Mouse (Mus musculus) liver, embryonic 14.5 days (tissue): ENCODE measurements around the gene Ccdc88a. TPM values are rescaled to one million over a fixed set of nuclear protein-coding genes. Genes with fewer than 3 reads are reported as not detected.
A peak's percentile ranks its signal among the peaks of the same experiment; 100 is the strongest.

Experiments
- ATAC-seq: fragments of 200-750 bp; cut with Nextera tagmentation; 2 replicates; pipeline ENCODE4 v1.8.0; 2017; ENCODE audit warnings: moderate number of reproducible peaks, mild to moderate bottlenecking, moderate library complexity; ENCODE audit not compliant: insufficient read depth
- DNase-seq, 3 experiments: peaks; one replicate each; pipeline ENCODE4 v3.0.0-alpha.2; 2012 to 2013; ENCODE audit warnings: low read depth in 3 of 3, low spot score in 3 of 3
- H3K27ac ChIP-seq: fragments of 300-500 bp; sonication (generic); 2 replicates; pipeline ENCODE4 v1.5.1; 2014; ENCODE audit warnings: moderate library complexity, mild to moderate bottlenecking, control low read depth, inconsistent platforms
- H3K27me3 ChIP-seq: fragments of 300-500 bp; sonication (generic); 2 replicates; pipeline ENCODE4 v1.6.1; 2014; ENCODE audit warnings: mild to moderate bottlenecking, low read length, moderate library complexity; ENCODE audit not compliant: control insufficient read depth, insufficient read depth
- H3K36me3 ChIP-seq: fragments of 300-500 bp; sonication (generic); replicated peaks from 2 replicates; pipeline ENCODE4 v1.6.1; 2014; ENCODE audit warnings: low read depth; ENCODE audit not compliant: control insufficient read depth, insufficient read depth
- H3K4me1 ChIP-seq, 2 experiments: fragments of 200-500 bp in 1 of 2; fragments of 300-500 bp in 1 of 2; sonication (generic) in 1 of 2; replicated peaks; 2 replicates each; pipeline ENCODE4 v1.6.1; 2012 to 2014; ENCODE audit warnings: antibody characterized with exemption in 1 of 2, inconsistent platforms in 1 of 2, low read length in 1 of 2; ENCODE audit not compliant: control insufficient read depth in 2 of 2, insufficient read depth in 2 of 2
- H3K4me2 ChIP-seq: fragments of 300-500 bp; sonication (generic); 2 replicates; pipeline ENCODE4 v1.6.1; 2014; ENCODE audit warnings: low read depth, mild to moderate bottlenecking, control low read depth, moderate library complexity
- H3K4me3 ChIP-seq, 2 experiments: fragments of 200-500 bp in 1 of 2; fragments of 300-500 bp in 1 of 2; sonication (generic) in 1 of 2; 2 replicates each; pipeline ENCODE4 v1.5.1; 2012 to 2014; ENCODE audit warnings: low read depth in 2 of 2, low read length in 2 of 2, mild to moderate bottlenecking in 2 of 2, control low read depth in 1 of 2, inconsistent platforms in 1 of 2, moderate library complexity in 1 of 2; ENCODE audit not compliant: insufficient read depth in 1 of 2
- H3K9ac ChIP-seq: fragments of 300-500 bp; sonication (generic); replicated peaks from 2 replicates; pipeline ENCODE4 v1.6.1; 2014; ENCODE audit warnings: mild to moderate bottlenecking, control low read depth, moderate library complexity
- H3K9me3 ChIP-seq: fragments of 300-500 bp; sonication (generic); 2 replicates; pipeline ENCODE4 v1.6.1; 2016; ENCODE audit warnings: low read length, mixed read lengths; ENCODE audit not compliant: control insufficient read depth
- CTCF ChIP-seq: IDR thresholded peaks from 2 replicates; pipeline ENCODE4 v1.5.1; 2016; ENCODE audit warnings: antibody characterized with exemption, low read depth, control low read depth
- EP300 ChIP-seq: IDR thresholded peaks from 2 replicates; pipeline ENCODE4 v1.6.1; 2016; ENCODE audit warnings: antibody characterized with exemption, low read depth
- WGBS: fragments of 180-500 bp; shearing (Covaris S2); extraction: QIAGEN DNeasy Blood & Tissue Kit; methylation state at CpG from one replicate; pipeline ENCODE4 v1.1.7; 2014; ENCODE audit not compliant: insufficient replicate concordance; 5-methylcytosine and 5-hydroxymethylcytosine counted together
- polyA plus RNA-seq, 2 experiments: library from polyadenylated mRNA; depleted of rRNA in 1 of 2; stranded (reverse) in 1 of 2; unstranded in 1 of 2; fragments of >200 nt; fragmentation: Nextera tagmentation in 1 of 2; extraction: Ambion mirVana in 1 of 2; gene quantifications; 2 replicates each; pipeline versions ENCODE4 v1.2.1 to v1.2.3; 2012 to 2014

Gene Ccdc88a
- polyA plus RNA-seq, 2 experiments: 1.2 to 3.5 TPM

DNA sequence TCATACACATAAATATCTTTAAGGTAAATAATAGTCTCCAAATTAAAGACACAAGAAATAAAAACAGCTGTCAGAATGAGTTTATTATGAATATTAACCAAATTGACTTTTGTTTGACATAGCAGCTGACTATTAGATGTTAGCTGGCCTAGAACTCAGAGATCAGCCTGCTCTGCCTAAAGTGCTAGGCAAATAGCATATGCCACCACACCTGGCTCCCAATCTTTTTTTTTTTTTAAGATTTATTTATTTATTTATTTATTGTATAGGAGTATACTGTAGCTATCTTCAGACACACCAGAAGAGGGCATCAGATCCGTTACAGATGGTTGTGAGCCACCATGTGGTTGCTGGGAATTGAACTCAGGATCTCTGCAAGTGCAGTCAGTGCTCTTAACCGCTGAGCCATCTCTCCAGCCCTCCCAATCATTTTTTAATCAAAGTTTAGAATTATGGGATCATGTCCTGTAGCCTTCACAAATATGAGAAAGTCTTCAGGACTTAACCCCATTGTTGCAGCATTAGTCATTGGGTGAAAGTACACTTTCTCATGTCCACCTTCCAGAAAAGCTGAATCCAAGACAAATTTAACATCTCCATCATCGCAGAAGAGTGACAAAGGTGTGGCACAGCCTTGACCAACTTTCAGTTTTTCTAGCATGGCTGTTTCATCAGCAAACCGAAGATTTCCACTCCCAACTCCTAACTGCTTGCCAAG, 139.5 kb downstream of the Ccdc88a start:
- Histone ChIP-seq H3K27ac (no peak overlapping the region), H3K9ac (no peak overlapping the region), H3K27me3 (no peaks in the 10 kb centered on the region), H3K36me3 (peaks cover 2% of the 10 kb centered on the region), H3K4me3 (no peak overlapping the region), H3K4me1 (peaks cover 4 to 8% of the 10 kb centered on the region in 2 experiments), H3K9me3 (no peaks in the 10 kb centered on the region), H3K4me2 (no peak overlapping the region; the same call in 1 of the 2 replicates)
- ATAC-seq: no peak
- no peak for DNase-seq
- TF ChIP-seq EP300: no peak
- TF ChIP-seq CTCF: no peak
- 78% methylated on average over 4 of the region's 4 CpGs for WGBS

DNA sequence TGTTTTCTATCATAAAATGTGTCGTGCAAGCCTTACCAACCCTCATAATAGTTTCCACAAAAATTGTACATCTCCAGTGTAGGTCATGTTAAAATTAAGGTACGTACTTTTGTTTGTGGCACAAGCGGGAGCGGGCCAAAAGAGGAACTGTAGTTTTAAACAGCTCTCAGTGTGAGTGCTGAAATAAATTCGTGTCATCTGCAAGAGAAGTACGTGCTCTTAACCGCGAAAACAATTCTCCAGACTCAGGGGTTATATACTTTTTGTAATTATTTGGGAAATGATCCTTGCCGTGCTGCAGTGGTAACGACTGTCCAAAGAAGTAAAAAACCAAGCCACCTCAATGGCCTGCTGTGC, 140.8 kb downstream of the Ccdc88a start:
- peak; percentile 9; the same call in 1 of the 2 replicates for ATAC-seq

GRCm38 (mm10) chr11:29514682-29515412, 141.4 kb downstream of the Ccdc88a start, which contains the start of gene Prorsd1:
Gene Prorsd1, minus strand, starts transcription at chr11:29515033.
- peak within 1 kb of the TSS; percentile 86 for H3K9ac ChIP-seq
- peaks cover 4 to 8% of the 10 kb centered on the region in 2 experiments for H3K4me1 ChIP-seq
- no peaks in the 10 kb centered on the region for H3K9me3 ChIP-seq
- H3K4me2 ChIP-seq: peak within 1 kb of the TSS; percentile 84
- 2% methylated on average over 40 of the region's 40 CpGs for WGBS
- H3K4me3 ChIP-seq: peak within 1 kb of the TSS; percentile 81 to 84
- DNase-seq (peak; percentile 86 to 90 (median 88)), ATAC-seq (peak; percentile 100)
- H3K27ac ChIP-seq: peak within 1 kb of the TSS; percentile 76
- H3K27me3 ChIP-seq: no peaks in the 10 kb centered on the region
- no peak for TF ChIP-seq CTCF
- TF ChIP-seq EP300: 0 out of 2 replicates have a peak, but pooled peaks have one; percentile 9
- peaks cover 2% of the 10 kb centered on the region for H3K36me3 ChIP-seq

More for the DNA sequence above, 140.8 kb downstream of the Ccdc88a start:
- DNase-seq: no peak
- no peaks in the 10 kb centered on the region for H3K9me3 ChIP-seq
- peak overlapping the region; percentile 86 for H3K9ac ChIP-seq
- 6% methylated on average over 10 of the region's 10 CpGs for WGBS
- no peaks in the 10 kb centered on the region for H3K27me3 ChIP-seq
- peak overlapping the region; percentile 84 for H3K4me2 ChIP-seq
- H3K4me3 ChIP-seq: peak overlapping the region; percentile 81 to 84
- TF ChIP-seq CTCF: no peak
- TF ChIP-seq EP300: no peak
- H3K27ac ChIP-seq: peak overlapping the region; percentile 76
- H3K36me3 ChIP-seq: peaks cover 2% of the 10 kb centered on the region
- H3K4me1 ChIP-seq: peaks cover 4 to 8% of the 10 kb centered on the region in 2 experiments

- WGBS: 1% methylated on average over 47 of the region's 47 CpGs
- no peaks in the 10 kb centered on the region for H3K9me3 ChIP-seq
- peak; percentile 63 to 76 (median 68) for DNase-seq
- peak; percentile 95 for ATAC-seq
- H3K4me1 ChIP-seq: peaks cover 4 to 6% of the 10 kb centered on the region in 2 experiments
- no peaks in the 10 kb centered on the region for H3K27me3 ChIP-seq
- H3K36me3 ChIP-seq: peaks cover 10% of the 10 kb centered on the region
- peak within 1 kb of the TSS; percentile 91 for H3K9ac ChIP-seq
- H3K4me2 ChIP-seq: peak within 1 kb of the TSS; percentile 83
- H3K27ac ChIP-seq: peak within 1 kb of the TSS; percentile 83
- peak; percentile 26; the same call in 1 of the 2 replicates for TF ChIP-seq EP300
- TF ChIP-seq CTCF: peak; percentile 41
- peak within 1 kb of the TSS; percentile 83 to 92 for H3K4me3 ChIP-seq
Observed at GRCm38 (mm10) chr11:29525988-29526794, 152.7 kb downstream of the Ccdc88a start, which contains the start of gene Mtif2. Gene Mtif2, plus strand, starts transcription at chr11:29526408.
